Mouse (Mus musculus) liver, embryonic 15.5 days (tissue): ENCODE results near the gene Tnfrsf17. TPM values are rescaled to one million over a fixed set of nuclear protein-coding genes. Genes with fewer than 3 reads are reported as not detected.
"Not testable (repeated sequence)": the region's sequence is repeated elsewhere in the genome, so short reads cannot be mapped to it uniquely, and the experiment has no call there.

ENCODE experiments used
- ATAC-seq: fragments of 200-750 bp; cut with Nextera tagmentation; 2 replicates; pipeline ENCODE4 v1.8.0; 2017; ENCODE audit warnings: moderate number of reproducible peaks, mild to moderate bottlenecking, moderate library complexity; ENCODE audit not compliant: insufficient read depth
- H3K27ac ChIP-seq: fragments of 300-500 bp; sonication (generic); replicated peaks from 2 replicates; pipeline ENCODE4 v1.5.1; 2015; ENCODE audit warnings: mild to moderate bottlenecking, inconsistent platforms
- H3K27me3 ChIP-seq: fragments of 300-500 bp; sonication (generic); 2 replicates; pipeline ENCODE4 v1.6.1; 2015; ENCODE audit warnings: mild to moderate bottlenecking, inconsistent platforms
- H3K36me3 ChIP-seq: fragments of 300-500 bp; sonication (generic); replicated peaks from 2 replicates; pipeline ENCODE4 v1.6.1; 2015; ENCODE audit warnings: moderate library complexity, mild to moderate bottlenecking, inconsistent platforms
- H3K4me1 ChIP-seq: fragments of 300-500 bp; sonication (generic); replicated peaks from 2 replicates; pipeline ENCODE4 v1.6.1; 2015; ENCODE audit warnings: inconsistent platforms
- H3K4me2 ChIP-seq: fragments of 300-500 bp; sonication (generic); 2 replicates; pipeline ENCODE4 v1.6.1; 2015; ENCODE audit warnings: moderate library complexity, mild to moderate bottlenecking, inconsistent platforms
- H3K4me3 ChIP-seq: fragments of 300-500 bp; sonication (generic); replicated peaks from 2 replicates; pipeline ENCODE4 v1.5.1; 2015; ENCODE audit warnings: mild to moderate bottlenecking, inconsistent platforms
- H3K9ac ChIP-seq: fragments of 300-500 bp; sonication (generic); 2 replicates; pipeline ENCODE4 v1.6.1; 2015; ENCODE audit warnings: moderate library complexity, mild to moderate bottlenecking, inconsistent platforms
- H3K9me3 ChIP-seq: fragments of 300-500 bp; sonication (generic); replicated peaks from 2 replicates; pipeline ENCODE4 v1.6.1; 2016; ENCODE audit warnings: inconsistent platforms
- WGBS: fragments of 180-500 bp; shearing (Covaris S2); methylation state at CpG from one replicate; pipeline ENCODE4 v1.1.7; 2015; ENCODE audit warnings: mixed read lengths; ENCODE audit not compliant: insufficient replicate concordance; 5-methylcytosine and 5-hydroxymethylcytosine counted together
- polyA plus RNA-seq: library from polyadenylated mRNA; unstranded; fragments of >200 nt; fragmentation: Nextera tagmentation; extraction: Ambion mirVana; gene quantifications from 2 replicates; pipeline ENCODE4 v1.2.1, GENCODE M21; 2015

The Tnfrsf17 gene
- polyA plus RNA-seq, 1 experiment from 2014 or later: not detected

DNA sequence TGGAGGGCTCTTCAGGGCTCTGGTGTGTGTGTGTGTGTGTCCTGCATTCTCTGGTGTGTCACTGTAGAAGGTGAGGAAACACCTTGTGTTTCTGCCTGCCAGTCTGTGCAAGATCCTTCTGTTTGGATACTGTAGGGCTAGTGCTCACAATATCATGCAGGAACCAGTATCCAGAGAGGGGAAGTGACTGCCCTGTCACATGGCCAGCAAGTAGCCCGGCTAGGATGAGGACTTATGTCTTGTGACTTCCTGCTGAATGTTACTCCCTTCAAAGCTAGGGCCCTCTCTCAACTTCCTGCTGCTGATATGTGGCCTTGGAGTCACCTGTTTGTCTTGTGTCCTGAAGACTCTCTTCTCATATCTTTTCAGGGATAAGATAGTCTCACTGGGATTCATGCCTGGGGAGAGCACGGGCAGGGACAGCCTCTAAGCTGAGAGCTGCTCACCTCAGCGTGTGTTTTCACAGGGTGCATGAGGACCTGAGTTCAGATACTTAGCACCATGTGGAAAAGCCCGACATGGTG is 29.7 kb downstream of the Tnfrsf17 start:
- 37% methylated on average over 4 of the region's 4 CpGs for WGBS
- H3K27ac ChIP-seq: no peak overlapping the region; the same call in 1 of the 2 replicates
- no peak overlapping the region for H3K4me3 ChIP-seq
- H3K9ac ChIP-seq: no peak overlapping the region
- H3K27me3 ChIP-seq: no peaks in the 10 kb centered on the region
- H3K36me3 ChIP-seq: no peaks in the 10 kb centered on the region
- H3K4me1 ChIP-seq: peaks cover 3% of the 10 kb centered on the region; the same call in 1 of the 2 replicates
- H3K9me3 ChIP-seq: no peaks in the 10 kb centered on the region
- ATAC-seq: peak; percentile 34
- H3K4me2 ChIP-seq: no peak overlapping the region

GRCm38 (mm10) chr16:11351903-11352302 is 38.3 kb downstream of the Tnfrsf17 start:
- H3K4me3 ChIP-seq: no peak overlapping the region
- WGBS: 38% methylated on average over 7 of the region's 7 CpGs

GRCm38 (mm10) chr16:11359173-11359572 is 45.6 kb downstream of the Tnfrsf17 start:
- 59% methylated on average over 5 of the region's 5 CpGs for WGBS
- Histone ChIP-seq H3K4me1 (no peaks in the 10 kb centered on the region), H3K9ac (no peak overlapping the region), H3K4me3 (no peak overlapping the region), H3K36me3 (no peaks in the 10 kb centered on the region), H3K4me2 (no peak overlapping the region), H3K27me3 (no peaks in the 10 kb centered on the region), H3K27ac (no peak overlapping the region), H3K9me3 (no peaks in the 10 kb centered on the region)
- ATAC-seq: no peak

More at GRCm38 (mm10) chr16:11351903-11352302, 38.3 kb downstream of the Tnfrsf17 start:
- H3K9ac ChIP-seq: no peak overlapping the region
- no peak overlapping the region for H3K27ac ChIP-seq
- H3K4me2 ChIP-seq: no peak overlapping the region
- no peaks in the 10 kb centered on the region for H3K36me3 ChIP-seq
- H3K27me3 ChIP-seq: no peaks in the 10 kb centered on the region
- no peaks in the 10 kb centered on the region for H3K4me1 ChIP-seq
- H3K9me3 ChIP-seq: no peaks in the 10 kb centered on the region
- ATAC-seq: no peak

DNA sequence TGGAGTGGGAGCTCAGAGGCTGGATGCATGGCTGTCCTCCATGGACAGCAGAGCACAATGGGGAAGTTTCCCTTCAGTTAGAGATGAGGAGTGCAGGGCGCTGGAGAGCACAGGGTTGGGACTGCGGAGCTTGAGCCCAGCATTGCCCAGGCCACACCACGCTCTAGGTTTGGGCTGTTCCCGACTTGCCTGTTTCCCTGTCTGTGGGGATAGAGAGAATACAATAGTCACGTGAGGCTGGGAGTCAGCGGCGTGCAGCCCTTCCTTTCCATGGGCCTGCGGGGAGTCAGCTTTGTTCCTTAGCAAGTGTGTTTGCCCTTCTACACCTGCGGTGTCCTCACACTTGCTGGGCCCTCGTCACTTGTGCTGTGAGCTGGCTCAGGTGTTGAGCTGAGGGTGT is 46.3 kb downstream of the Tnfrsf17 start:
- no peak overlapping the region for H3K9ac ChIP-seq
- H3K27ac ChIP-seq: no peak overlapping the region
- no peak for ATAC-seq
- no peak overlapping the region for H3K4me3 ChIP-seq
- no peaks in the 10 kb centered on the region for H3K9me3 ChIP-seq
- H3K36me3 ChIP-seq: no peaks in the 10 kb centered on the region
- no peaks in the 10 kb centered on the region for H3K4me1 ChIP-seq
- no peaks in the 10 kb centered on the region for H3K27me3 ChIP-seq
- H3K4me2 ChIP-seq: no peak overlapping the region
- WGBS: 68% methylated on average over 10 of the region's 10 CpGs

- H3K36me3 ChIP-seq, H3K9ac ChIP-seq, ATAC-seq, H3K27ac ChIP-seq, H3K4me3 ChIP-seq, H3K9me3 ChIP-seq, H3K4me1 ChIP-seq, H3K4me2 ChIP-seq, H3K27me3 ChIP-seq: not testable (repeated sequence)
- WGBS: 76% methylated on average over 2 of the region's 2 CpGs
Observed at GRCm38 (mm10) chr16:11360576-11360975, 47.0 kb downstream of the Tnfrsf17 start.

DNA sequence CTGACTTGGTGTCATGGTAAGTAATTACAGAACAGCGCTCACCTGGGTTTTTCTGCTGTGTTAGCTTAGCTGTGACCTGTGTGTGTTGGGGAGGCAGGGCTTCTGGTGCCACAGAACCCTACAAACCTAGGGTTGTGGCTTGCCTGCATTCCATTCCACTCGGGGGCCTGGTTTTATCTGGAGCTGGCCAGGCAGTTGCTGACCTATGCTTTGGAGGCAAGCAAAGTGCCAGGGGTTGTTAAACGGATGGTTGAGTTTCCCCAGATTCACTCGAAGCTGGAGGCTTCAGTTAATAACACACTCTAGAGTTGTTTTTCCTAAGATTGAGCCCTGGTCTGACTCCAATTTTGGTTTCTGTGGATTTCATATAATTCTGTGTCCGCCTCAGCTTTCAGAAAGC is 52.0 kb downstream of the Tnfrsf17 start:
- H3K4me2 ChIP-seq: no peak overlapping the region

DNA sequence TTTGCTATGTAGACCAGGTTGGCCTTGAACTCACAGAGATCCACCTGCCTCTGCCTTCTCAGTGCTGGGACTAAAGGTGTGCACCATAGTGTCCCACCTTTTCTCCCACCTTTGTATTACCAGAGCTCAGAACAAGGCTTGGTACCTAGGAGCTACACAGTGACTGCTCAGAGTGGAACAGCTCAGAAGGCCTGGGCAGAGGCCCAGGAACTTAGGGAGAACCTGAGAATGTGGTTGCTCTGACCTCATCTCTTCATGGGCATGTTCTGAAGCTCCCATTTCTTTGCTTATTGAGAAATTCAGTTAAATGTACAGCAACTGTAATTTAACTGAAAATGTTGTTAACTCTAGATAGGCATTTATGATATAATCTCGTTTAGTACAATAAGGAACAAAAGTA is 53.2 kb downstream of the Tnfrsf17 start:
- no peak overlapping the region for H3K4me3 ChIP-seq
- H3K27ac ChIP-seq: no peak overlapping the region
- no peaks in the 10 kb centered on the region for H3K36me3 ChIP-seq
- no peak overlapping the region for H3K9ac ChIP-seq
- H3K27me3 ChIP-seq: no peaks in the 10 kb centered on the region
- peaks cover 18% of the 10 kb centered on the region for H3K4me1 ChIP-seq
- no peak for ATAC-seq
- H3K4me2 ChIP-seq: no peak overlapping the region
- H3K9me3 ChIP-seq: no peaks in the 10 kb centered on the region
- WGBS: 48% methylated on average over 1 of the region's 1 CpGs

More for the DNA sequence above, 52.0 kb downstream of the Tnfrsf17 start:
- no peak for ATAC-seq
- Histone ChIP-seq H3K27me3 (no peaks in the 10 kb centered on the region), H3K9me3 (no peaks in the 10 kb centered on the region), H3K36me3 (no peaks in the 10 kb centered on the region), H3K4me3 (no peak overlapping the region), H3K4me1 (peaks cover 18% of the 10 kb centered on the region), H3K9ac (no peak overlapping the region), H3K27ac (no peak overlapping the region)
- WGBS: 51% methylated on average over 5 of the region's 5 CpGs

GRCm38 (mm10) chr16:11368412-11368811 is 54.8 kb downstream of the Tnfrsf17 start:
- no peak for ATAC-seq
- no peak overlapping the region for H3K27ac ChIP-seq
- no peak overlapping the region for H3K4me2 ChIP-seq
- no peak overlapping the region for H3K9ac ChIP-seq
- WGBS: 58% methylated on average over 3 of the region's 3 CpGs
- no peaks in the 10 kb centered on the region for H3K27me3 ChIP-seq
- no peaks in the 10 kb centered on the region for H3K36me3 ChIP-seq
- no peaks in the 10 kb centered on the region for H3K9me3 ChIP-seq
- H3K4me1 ChIP-seq: peaks cover 18% of the 10 kb centered on the region
- no peak overlapping the region for H3K4me3 ChIP-seq

- ATAC-seq: no peak
- no peaks in the 10 kb centered on the region for H3K9me3 ChIP-seq
- no peaks in the 10 kb centered on the region for H3K36me3 ChIP-seq
- H3K4me3 ChIP-seq: no peak overlapping the region
- WGBS: 44% methylated on average over 4 of the region's 4 CpGs
- H3K4me2 ChIP-seq: no peak overlapping the region
- H3K9ac ChIP-seq: no peak overlapping the region
- H3K27ac ChIP-seq: no peak overlapping the region
- H3K27me3 ChIP-seq: no peaks in the 10 kb centered on the region
- H3K4me1 ChIP-seq: peaks cover 18% of the 10 kb centered on the region
Observed at GRCm38 (mm10) chr16:11369162-11369561, 55.5 kb downstream of the Tnfrsf17 start.

DNA sequence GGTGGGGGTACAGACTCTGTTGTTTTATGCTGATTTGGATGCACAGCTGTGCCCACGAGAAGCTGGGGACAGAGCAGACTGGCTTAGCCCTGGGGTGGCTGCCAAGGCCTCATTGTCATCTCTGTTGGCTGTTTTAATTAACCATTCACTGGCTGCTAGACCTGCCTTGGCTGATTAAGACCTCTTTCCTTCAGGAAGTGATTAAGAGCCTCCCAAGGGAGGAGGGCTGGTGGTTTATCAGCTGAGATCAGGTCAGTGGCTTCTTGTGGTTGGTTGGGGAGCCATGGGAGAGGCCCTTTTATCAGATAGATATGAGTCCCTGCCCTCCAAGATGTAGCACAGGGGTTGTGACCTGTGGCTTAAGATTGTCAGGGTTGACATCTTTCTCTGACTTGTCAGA is 56.0 kb downstream of the Tnfrsf17 start:
- WGBS: 0% methylated on average over 1 of the region's 1 CpGs
- peaks cover 18% of the 10 kb centered on the region for H3K4me1 ChIP-seq
- H3K9ac ChIP-seq: no peak overlapping the region
- H3K4me3 ChIP-seq: no peak overlapping the region
- H3K4me2 ChIP-seq: peak overlapping the region; percentile 3; the same call in 1 of the 2 replicates
- no peaks in the 10 kb centered on the region for H3K27me3 ChIP-seq
- ATAC-seq: peak; percentile 70
- H3K9me3 ChIP-seq: no peaks in the 10 kb centered on the region
- no peaks in the 10 kb centered on the region for H3K36me3 ChIP-seq
- H3K27ac ChIP-seq: no peak overlapping the region
